Mouse (Mus musculus) macrophage (primary cell): ENCODE data around the gene Eral1. TPM values are rescaled to one million over a fixed set of nuclear protein-coding genes. Genes with fewer than 3 reads are reported as not detected.
"Not testable (repeated sequence)": the region's sequence is repeated elsewhere in the genome, so short reads cannot be mapped to it uniquely, and the experiment has no call there.

Source experiments
- H3K27ac ChIP-seq: fragments of 350-480 bp; formaldehyde crosslinking; 2 replicates; pipeline ENCODE4 v1.9.0; 2021
- H3K36me3 ChIP-seq: fragments of 350-480 bp; formaldehyde crosslinking; 2 replicates; pipeline ENCODE4 v1.9.0; 2021; ENCODE audit errors: inconsistent target
- H3K4me3 ChIP-seq: fragments of 350-480 bp; formaldehyde crosslinking; 2 replicates; pipeline ENCODE4 v1.9.0; 2021; ENCODE audit errors: inconsistent target
- H3K79me2 ChIP-seq: fragments of 350-480 bp; formaldehyde crosslinking; 2 replicates; pipeline ENCODE4 v1.9.0; 2021; ENCODE audit errors: inconsistent target
- WGBS: methylation state at CpG from one replicate; pipeline ENCODE4 v1.1.7; 2026; ENCODE audit warnings: inconsistent platforms; ENCODE audit not compliant: missing documents; 5-methylcytosine and 5-hydroxymethylcytosine counted together
- polyA plus RNA-seq: library from polyadenylated mRNA; stranded (reverse); fragments of 250-400 nt; gene quantifications from 3 replicates; pipeline ENCODE4 v1.2.4, GENCODE M21; 2018; ENCODE audit warnings: inconsistent platforms

Eral1 gene
- polyA plus RNA-seq, 1 experiment from 2014 or later: 8.4 TPM

- H3K79me2 ChIP-seq: no peaks in the 10 kb centered on the region
- H3K4me3 ChIP-seq: no peak overlapping the region
- WGBS: 90% methylated on average over 5 of the region's 5 CpGs
- no peak overlapping the region for H3K27ac ChIP-seq
- peaks cover 37% of the 10 kb centered on the region for H3K36me3 ChIP-seq
Observed at GRCm38 (mm10) chr11:78071938-78072337, 8.2 kb downstream of the Eral1 start.

- Histone ChIP-seq H3K79me2 (no peaks in the 10 kb centered on the region), H3K27ac (no peak overlapping the region), H3K4me3 (no peak overlapping the region), H3K36me3 (peaks cover 17% of the 10 kb centered on the region)
- 94% methylated on average over 6 of the region's 6 CpGs for WGBS
Observed at GRCm38 (mm10) chr11:78069646-78070045, 10.5 kb downstream of the Eral1 start.

- WGBS: 100% methylated on average over 2 of the region's 5 CpGs
- no peak overlapping the region for H3K27ac ChIP-seq
Observed at GRCm38 (mm10) chr11:78069130-78069529, 11.1 kb downstream of the Eral1 start.

GRCm38 (mm10) chr11:78067566-78067965, 12.6 kb downstream of the Eral1 start:
- no peak overlapping the region for H3K27ac ChIP-seq
- no peaks in the 10 kb centered on the region; the same call in 1 of the 2 replicates for H3K36me3 ChIP-seq
- no peaks in the 10 kb centered on the region for H3K79me2 ChIP-seq
- 78% methylated on average over 5 of the region's 5 CpGs for WGBS
- no peak overlapping the region for H3K4me3 ChIP-seq

More at GRCm38 (mm10) chr11:78069130-78069529, 11.1 kb downstream of the Eral1 start:
- H3K4me3 ChIP-seq: no peak overlapping the region
- no peaks in the 10 kb centered on the region for H3K79me2 ChIP-seq
- peaks cover 12% of the 10 kb centered on the region for H3K36me3 ChIP-seq

GRCm38 (mm10) chr11:78066641-78067040, 13.5 kb downstream of the Eral1 start:
- H3K79me2 ChIP-seq: no peaks in the 10 kb centered on the region
- no peak overlapping the region for H3K4me3 ChIP-seq
- no peaks in the 10 kb centered on the region for H3K36me3 ChIP-seq
- 94% methylated on average over 2 of the region's 2 CpGs for WGBS
- H3K27ac ChIP-seq: no peak overlapping the region

- Histone ChIP-seq H3K27ac (no peak overlapping the region), H3K79me2 (no peaks in the 10 kb centered on the region), H3K4me3 (no peak overlapping the region), H3K36me3 (no peaks in the 10 kb centered on the region)
- WGBS: 83% methylated on average over 2 of the region's 2 CpGs
Observed at GRCm38 (mm10) chr11:78065906-78066305, 14.3 kb downstream of the Eral1 start.

- Histone ChIP-seq H3K79me2 (no peaks in the 10 kb centered on the region), H3K27ac (no peak overlapping the region), H3K4me3 (no peak overlapping the region), H3K36me3 (peaks cover 20% of the 10 kb centered on the region)
- WGBS: 90% methylated on average over 1 of the region's 1 CpGs
Observed at GRCm38 (mm10) chr11:78062563-78062962, 17.6 kb downstream of the Eral1 start.

- 43% methylated on average over 9 of the region's 9 CpGs for WGBS
- H3K36me3 ChIP-seq: peaks cover 43% of the 10 kb centered on the region
- no peak overlapping the region for H3K4me3 ChIP-seq
- no peak overlapping the region for H3K27ac ChIP-seq
- no peaks in the 10 kb centered on the region for H3K79me2 ChIP-seq
Observed at GRCm38 (mm10) chr11:78059833-78060757, 20.1 kb downstream of the Eral1 start.

GRCm38 (mm10) chr11:78056946-78057345, 23.2 kb downstream of the Eral1 start:
- 85% methylated on average over 7 of the region's 8 CpGs for WGBS
- peaks cover 66% of the 10 kb centered on the region for H3K36me3 ChIP-seq
- no peak overlapping the region for H3K4me3 ChIP-seq
- no peak overlapping the region for H3K27ac ChIP-seq
- no peaks in the 10 kb centered on the region for H3K79me2 ChIP-seq

GRCm38 (mm10) chr11:78053078-78053477, 27.1 kb downstream of the Eral1 start:
- 86% methylated on average over 8 of the region's 8 CpGs for WGBS
- Histone ChIP-seq H3K4me3 (no peak overlapping the region), H3K79me2 (no peaks in the 10 kb centered on the region), H3K36me3 (peaks cover 57% of the 10 kb centered on the region), H3K27ac (no peak overlapping the region)

GRCm38 (mm10) chr11:78048637-78049036, 31.5 kb downstream of the Eral1 start:
- peaks cover 14% of the 10 kb centered on the region for H3K36me3 ChIP-seq
- not testable (repeated sequence) for H3K27ac ChIP-seq, H3K4me3 ChIP-seq, H3K79me2 ChIP-seq
- 80% methylated on average over 1 of the region's 4 CpGs for WGBS

- H3K36me3 ChIP-seq: no peaks in the 10 kb centered on the region
- H3K27ac ChIP-seq: no peak overlapping the region
- WGBS: 60% methylated on average over 5 of the region's 5 CpGs
- peaks cover under 1% of the 10 kb centered on the region; the same call in 1 of the 2 replicates for H3K79me2 ChIP-seq
- no peak overlapping the region for H3K4me3 ChIP-seq
Observed at GRCm38 (mm10) chr11:78044758-78045251, 35.4 kb downstream of the Eral1 start.

GRCm38 (mm10) chr11:78042290-78042870, 37.8 kb downstream of the Eral1 start:
- WGBS: 96% methylated on average over 4 of the region's 4 CpGs
- not testable (repeated sequence) for H3K36me3 ChIP-seq, H3K4me3 ChIP-seq, H3K27ac ChIP-seq
- H3K79me2 ChIP-seq: peaks cover 19% of the 10 kb centered on the region; the same call in 1 of the 2 replicates

- no peak overlapping the region for H3K4me3 ChIP-seq
- H3K79me2 ChIP-seq: peaks cover 19% of the 10 kb centered on the region; the same call in 1 of the 2 replicates
- WGBS: 75% methylated on average over 2 of the region's 2 CpGs
- H3K36me3 ChIP-seq: no peaks in the 10 kb centered on the region
- no peak overlapping the region for H3K27ac ChIP-seq
Observed at GRCm38 (mm10) chr11:78040878-78041277, 39.3 kb downstream of the Eral1 start.
